Mouse (Mus musculus) heart, adult 2 months (tissue): ENCODE results near the gene Dnajc7.

Source experiments
- CTCF ChIP-seq: fragments of 200-600 bp; IDR thresholded peaks from 2 replicates; pipeline ENCODE4 v1.8.1; 2022; ENCODE audit warnings: antibody characterized with exemption, mild to moderate bottlenecking, moderate library complexity
- EP300 ChIP-seq: fragments of 200-500 bp; IDR thresholded peaks from 2 replicates; pipeline ENCODE4 v1.6.1; 2011; ENCODE audit warnings: low read depth, low read length, control low read depth; ENCODE audit not compliant: insufficient read depth
- POLR2A ChIP-seq: fragments of 200-500 bp; IDR thresholded peaks from 2 replicates; pipeline ENCODE4 v1.6.1; 2011; ENCODE audit warnings: mild to moderate bottlenecking, low read depth, low read length, control low read depth; ENCODE audit not compliant: insufficient read depth

- TF ChIP-seq CTCF = no peak
- no peak for TF ChIP-seq EP300
- no peak for TF ChIP-seq POLR2A
These were observed 52.1 kb downstream of the Dnajc7 start for GRCm38 (mm10) chr11:100567815-100568245.
